Mouse (Mus musculus): ENCODE results near the gene Man1a.

Man1a gene

DNA sequence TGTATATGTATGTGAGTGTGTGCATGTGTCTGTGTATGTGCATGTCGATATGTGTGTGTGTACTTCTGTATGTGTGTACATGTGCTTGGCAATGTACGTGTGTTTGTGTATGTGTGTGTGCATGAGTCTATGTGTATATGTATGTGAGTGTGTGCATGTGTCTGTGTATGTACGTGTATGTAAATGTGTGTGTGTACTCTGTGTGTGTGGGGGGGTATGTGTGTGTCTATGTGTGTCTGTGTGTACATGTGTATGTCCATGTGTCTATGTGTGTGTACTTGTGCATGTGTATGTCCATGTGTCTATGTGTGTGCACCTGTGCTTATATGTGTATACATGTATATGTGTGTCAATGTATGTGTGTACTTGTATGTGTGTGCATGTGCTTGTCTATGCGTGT lies 15.2 kb downstream of the Man1a start:
- no peak for DNase-seq (ENCODE audit: low spot score)

GRCm38 (mm10) chr10:54060587-54060986 lies 15.8 kb downstream of the Man1a start:
- DNase-seq (ENCODE audit: low spot score), result no peak

- DNase-seq (ENCODE audit: low spot score), result no peak
Observed at GRCm38 (mm10) chr10:54059679-54060249, 16.6 kb downstream of the Man1a start.

DNA sequence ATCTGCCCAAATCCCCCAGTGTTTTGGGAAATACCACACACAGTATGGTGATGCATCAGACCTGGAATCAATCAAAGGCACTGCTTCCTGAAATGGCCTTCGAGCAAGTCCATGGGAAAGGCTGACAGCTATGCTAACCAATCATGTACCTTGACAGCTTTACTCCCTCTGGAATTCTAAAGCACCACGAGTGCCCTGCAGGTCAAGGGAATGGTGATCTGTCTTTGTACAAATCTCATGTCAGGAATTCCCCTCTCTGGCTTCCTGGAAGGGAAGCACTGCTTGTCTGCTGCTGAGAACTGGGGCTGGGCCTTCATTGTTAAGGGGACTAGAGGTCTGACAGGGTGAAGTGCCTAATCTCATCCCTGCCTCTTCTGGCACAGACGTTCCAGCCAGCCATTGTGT lies 17.3 kb downstream of the Man1a start:
- DNase-seq (ENCODE audit: low spot score), result no peak

DNA sequence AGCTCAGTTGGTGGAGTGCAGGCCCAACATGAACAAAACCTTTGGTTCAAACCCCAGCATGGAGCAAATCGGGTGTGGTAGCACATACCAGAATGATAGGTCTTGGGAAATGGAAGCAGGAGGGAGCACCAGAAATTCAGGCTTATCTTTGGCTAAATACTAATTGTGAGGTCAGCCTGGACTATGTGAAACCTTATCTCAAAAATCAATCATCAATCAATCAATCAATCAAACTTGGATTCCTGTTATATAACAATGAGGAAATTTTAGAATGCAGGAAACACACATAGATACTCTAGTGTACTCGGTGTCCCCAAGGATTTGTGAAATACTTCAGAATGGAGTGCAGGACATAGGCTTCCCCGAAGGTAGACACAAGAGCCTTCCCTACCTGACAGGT lies 17.8 kb downstream of the Man1a start:
- no peak for DNase-seq (ENCODE audit: low spot score)

GRCm38 (mm10) chr10:54054188-54054587 lies 22.2 kb downstream of the Man1a start:
- DNase-seq (ENCODE audit: low spot score), result no peak

- no peak for DNase-seq (ENCODE audit: low spot score)
Observed at GRCm38 (mm10) chr10:54047885-54048284, 28.5 kb downstream of the Man1a start.

GRCm38 (mm10) chr10:54043358-54043757 lies 33.1 kb downstream of the Man1a start:
- DNase-seq (ENCODE audit: low spot score), result no peak

GRCm38 (mm10) chr10:54042212-54042840 lies 34.1 kb downstream of the Man1a start:
- DNase-seq (ENCODE audit: low spot score), result peak; percentile 36

DNA sequence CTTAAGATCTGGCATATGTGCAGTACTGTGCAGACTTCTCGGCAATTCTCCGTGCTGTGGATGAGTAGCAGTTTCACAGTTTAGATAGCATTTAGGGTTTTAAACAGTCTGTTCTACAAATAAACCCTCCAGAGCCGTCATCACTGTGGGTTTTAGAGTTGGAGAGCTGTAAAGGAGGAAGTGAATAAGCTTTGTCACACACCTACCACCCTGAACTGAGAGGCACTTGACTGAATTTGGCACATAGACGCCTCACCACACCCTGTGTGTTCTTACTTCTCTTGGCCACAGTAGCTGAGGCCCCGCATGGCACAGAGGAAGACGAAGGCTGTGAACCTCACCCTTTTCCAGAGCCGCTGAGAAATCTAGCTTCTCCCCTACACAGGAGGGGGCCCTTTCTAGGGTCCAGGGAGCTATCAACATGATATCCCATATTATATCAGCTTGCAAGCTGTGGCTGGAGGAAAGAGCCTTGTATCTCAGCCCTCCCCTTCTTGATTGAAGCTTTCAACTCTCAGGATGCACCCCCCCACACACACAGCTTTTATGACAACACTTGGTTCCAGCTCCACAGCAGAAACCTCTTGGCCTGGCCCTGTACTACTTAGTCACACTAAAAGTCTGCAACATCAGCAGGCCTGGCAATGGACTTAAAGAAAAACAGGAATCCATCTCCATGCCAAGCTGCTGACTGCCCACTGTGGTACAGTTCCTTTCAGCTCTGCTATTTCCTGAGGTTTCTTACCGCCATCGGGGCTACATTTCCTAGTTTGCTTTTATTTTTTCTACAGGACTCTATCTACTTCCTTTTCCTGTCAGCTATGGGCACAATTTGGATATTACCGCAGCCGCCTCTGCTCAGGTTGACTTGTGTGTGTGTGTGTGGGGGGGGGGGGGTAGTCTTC lies 35.9 kb downstream of the Man1a start:
- peak; percentile 48 for DNase-seq (ENCODE audit: low spot score)

DNA sequence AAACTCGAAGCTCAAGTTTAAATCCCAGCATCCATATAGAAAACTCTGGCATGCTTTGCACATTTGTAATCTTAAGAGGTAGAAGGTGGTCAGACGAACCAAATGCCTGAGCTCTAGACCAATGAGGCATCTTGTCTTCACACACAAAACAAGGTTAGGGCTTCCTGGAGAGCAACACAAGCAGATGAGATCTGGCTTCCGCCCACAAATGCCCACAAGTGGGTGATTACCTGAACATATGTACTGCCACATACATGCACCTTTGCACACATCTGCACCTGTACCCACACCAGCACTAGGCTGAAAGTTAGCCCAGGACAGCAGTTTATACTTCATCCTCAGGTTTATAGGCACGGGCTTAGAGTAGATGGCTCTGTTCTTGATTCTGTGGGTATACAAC lies 36.7 kb downstream of the Man1a start:
- DNase-seq (ENCODE audit: low spot score), result peak; percentile 13

GRCm38 (mm10) chr10:54038734-54039133 lies 37.7 kb downstream of the Man1a start:
- no peak for DNase-seq (ENCODE audit: low spot score)

DNA sequence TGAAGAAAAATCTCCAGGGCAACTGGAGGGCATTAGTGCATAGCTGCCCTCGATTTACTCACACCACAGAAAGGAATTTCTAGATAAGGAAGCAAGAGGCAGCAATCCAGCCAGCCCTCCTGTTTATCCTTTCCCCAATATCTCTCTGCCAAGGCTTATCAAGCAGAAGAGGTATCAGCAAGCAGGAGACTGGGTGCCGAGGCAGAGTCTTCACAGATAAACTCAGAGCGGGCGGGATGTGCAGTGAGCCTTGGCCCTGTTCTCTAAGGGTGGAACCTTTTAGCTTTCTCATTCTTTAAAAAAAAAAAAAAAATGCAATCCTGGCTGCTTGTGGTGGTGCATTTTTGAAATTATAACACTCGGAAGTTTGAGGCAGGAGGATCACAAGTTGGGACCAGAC lies 38.2 kb downstream of the Man1a start:
- peak; percentile 44 for DNase-seq (ENCODE audit: low spot score)

DNA sequence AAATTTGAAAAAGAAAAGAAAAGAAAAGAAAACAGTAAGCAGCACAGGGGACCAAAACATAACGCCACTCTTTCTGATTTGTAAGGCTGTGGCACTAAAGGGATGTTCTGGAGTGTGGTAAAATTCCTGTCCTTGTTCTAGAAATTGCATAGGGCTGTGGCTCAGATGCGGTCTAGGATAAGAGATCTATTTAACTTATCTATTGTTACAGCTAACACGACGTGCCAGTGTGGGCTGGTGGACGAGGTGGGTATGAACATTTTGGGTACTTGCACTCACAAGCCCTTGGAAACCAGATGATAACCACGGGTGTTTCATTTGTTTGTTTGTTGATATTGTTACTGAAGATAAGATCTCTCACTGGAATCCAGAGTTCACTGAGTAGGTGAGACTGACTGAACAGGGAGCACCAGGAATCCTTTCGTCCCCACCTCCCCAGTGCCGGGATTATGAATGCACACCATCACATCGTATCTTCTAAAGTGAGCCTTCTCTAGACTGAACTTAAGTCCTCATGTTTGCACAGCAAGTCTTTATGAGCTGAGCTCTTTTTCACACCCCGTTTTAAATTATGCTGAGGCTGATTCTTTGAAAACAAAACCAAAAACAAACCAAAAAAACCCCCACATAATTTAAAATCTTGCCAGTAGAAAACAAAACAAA lies 38.9 kb downstream of the Man1a start:
- DNase-seq (ENCODE audit: low spot score), result no peak

GRCm38 (mm10) chr10:54035586-54035985 lies 40.8 kb downstream of the Man1a start:
- DNase-seq (ENCODE audit: low spot score), result no peak

- DNase-seq (ENCODE audit: low spot score), result no peak
Observed at GRCm38 (mm10) chr10:54034779-54035178, 41.6 kb downstream of the Man1a start.

DNA sequence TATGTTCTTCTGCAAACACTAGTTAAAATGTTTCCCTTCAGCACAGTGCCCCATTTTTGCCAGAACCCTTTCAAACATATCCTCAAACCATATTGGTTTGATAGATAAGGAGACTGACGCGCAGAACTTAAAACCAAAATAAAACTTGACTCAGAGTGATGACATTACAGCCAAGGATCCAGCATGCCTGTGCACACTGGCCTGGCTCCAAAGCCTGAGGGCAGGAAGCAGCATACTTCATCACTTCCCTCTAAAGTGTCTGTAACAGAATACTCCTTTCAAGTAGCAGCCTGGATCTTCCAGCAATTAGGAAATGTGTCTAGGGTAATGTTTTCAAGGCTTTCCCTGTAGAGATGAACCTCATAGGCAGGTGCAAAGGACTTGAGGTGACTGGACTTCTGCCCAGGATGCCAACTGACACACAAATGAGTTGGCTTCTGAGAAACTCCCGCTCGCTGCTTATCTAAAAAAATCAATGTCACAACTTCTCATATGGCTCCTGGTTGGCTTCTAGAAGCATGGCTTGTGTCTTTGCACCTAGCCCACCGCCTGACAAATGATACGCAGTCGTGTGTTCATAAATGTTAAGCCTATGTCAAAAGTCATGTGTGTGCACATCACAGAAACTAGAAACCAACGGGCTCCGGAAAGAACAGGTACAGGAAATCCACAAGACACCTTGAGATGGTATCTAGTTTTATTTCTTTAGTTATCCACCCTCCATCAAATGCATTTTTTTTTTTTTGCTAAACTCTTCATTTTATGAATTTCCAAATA lies 43.9 kb downstream of the Man1a start:
- DNase-seq (ENCODE audit: low spot score), result no peak

DNA sequence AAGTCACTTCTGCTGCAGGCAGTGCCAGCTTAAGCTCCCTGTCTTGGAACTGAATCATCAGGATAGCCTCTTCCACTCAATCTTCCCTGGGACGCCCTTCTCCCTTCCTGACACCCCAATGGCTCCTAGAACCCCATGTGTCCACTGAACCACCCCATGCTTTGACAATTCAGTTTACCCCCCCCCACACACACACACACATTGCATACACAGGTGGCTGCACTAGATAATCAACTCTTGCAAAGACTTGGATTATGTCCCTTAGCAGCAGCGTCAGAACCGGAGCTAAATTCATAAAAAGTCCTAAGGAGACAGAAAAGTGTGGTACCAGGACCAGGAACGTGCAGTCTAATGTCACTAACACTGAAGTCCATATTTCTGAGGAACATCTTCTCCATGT lies 47.5 kb downstream of the Man1a start:
- DNase-seq (ENCODE audit: low spot score), result no peak

DNA sequence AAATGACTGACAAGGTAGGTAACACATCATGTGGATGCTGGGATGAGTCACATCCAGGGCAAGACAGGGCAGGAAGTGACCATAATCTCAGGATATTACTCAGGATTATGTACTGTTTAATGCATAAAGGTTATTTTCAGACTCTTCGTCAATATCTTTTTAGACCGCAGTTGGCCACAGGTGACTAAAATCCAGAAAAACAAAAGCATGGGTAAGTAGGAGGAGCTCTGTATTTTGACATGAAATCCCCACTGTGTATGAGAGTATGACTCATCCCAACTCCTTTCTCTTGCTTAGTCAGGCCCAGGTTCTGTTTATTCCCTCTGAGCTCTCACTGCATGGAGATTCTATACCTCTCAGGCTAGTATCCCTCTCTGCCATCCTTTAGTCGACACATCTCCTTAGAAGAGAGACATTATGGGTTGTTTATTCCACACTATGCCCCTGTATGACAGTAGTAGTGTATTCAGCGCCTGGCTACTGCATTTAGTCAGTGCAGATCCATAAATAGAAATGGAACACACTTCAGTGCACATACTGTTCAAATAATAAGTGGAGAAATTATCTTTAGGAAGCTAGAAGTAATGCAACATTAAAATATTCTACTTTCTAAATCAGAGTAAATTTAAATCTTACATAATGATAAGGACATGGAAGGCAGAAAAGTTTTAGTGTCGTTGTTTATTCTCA lies 49.5 kb downstream of the Man1a start:
- no peak for DNase-seq (ENCODE audit: low spot score)

DNA sequence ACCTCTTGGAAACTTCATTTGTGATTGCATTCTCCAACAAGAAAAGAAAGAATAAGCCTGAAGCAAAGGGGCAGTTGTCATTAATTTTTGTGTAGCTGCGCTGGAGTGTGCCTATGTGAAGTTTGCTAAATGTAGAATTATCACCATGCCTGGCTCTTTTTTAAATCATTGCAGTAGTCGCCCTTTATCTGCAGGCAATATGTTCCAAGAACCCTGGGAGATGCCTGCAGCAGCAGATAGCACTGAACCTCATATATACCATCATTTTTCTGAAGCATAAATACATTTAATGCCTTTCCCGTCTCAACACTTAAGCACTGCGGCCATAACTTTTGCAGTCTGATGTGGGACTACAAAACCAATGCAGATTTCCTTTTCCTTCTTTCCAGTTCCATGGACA lies 50.3 kb downstream of the Man1a start:
- no peak for DNase-seq (ENCODE audit: low spot score)

DNA sequence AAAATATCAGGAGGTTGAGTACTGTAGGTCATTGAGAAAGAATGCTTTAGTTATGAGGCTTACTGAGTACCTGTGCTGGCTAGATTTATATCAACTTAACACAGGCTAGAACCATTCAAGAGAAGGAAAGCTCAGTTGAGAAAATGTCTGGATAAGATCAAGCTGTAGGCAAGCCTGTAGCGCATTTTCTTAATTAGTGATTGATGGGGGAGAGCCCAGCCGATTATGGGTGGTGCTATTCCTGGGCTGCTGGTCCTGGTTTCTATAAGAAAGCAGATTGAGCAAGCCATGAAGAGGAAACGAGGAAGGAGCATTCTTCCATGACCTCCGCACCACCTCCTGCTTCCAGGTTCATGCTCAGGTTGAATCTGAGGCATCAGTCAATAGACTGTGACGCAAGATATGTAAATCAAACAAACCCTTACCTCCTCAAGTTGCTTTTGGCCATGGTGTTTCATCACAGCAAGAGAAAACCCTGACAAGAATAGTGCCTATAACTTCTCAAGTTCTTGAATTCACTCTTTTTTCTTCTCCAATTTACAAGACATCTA lies 58.4 kb downstream of the Man1a start:
- no peak for DNase-seq (ENCODE audit: low spot score)
